Mouse (Mus musculus): ENCODE results near the gene Pla2g15.

- TF ChIP-seq USF1 (IDR thresholded peaks at IDR 0.05; ENCODE audit: low read depth, low read length) = no peak
- no peak for TF ChIP-seq POLR2A (IDR thresholded peaks at IDR 0.05; ENCODE audit: low read depth, low read length)
- no peak for TF ChIP-seq MYC (IDR thresholded peaks at IDR 0.05; ENCODE audit: low read depth, low read length)
- no peak for TF ChIP-seq SMC3 (IDR thresholded peaks at IDR 0.05; ENCODE audit: low read depth, low read length)
Observed at GRCm38 (mm10) chr8:106112514-106112913, 37.7 kb upstream of the Pla2g15 start.
